Mouse (Mus musculus) urinary bladder, postnatal 4 days (tissue): ENCODE data around the gene Tmem178b.

Experiments used
- DNase-seq, 2 experiments: peaks; one replicate each; pipeline ENCODE4 v3.0.0; 2021 to 2022; ENCODE audit warnings: low spot score in 2 of 2

Tmem178b gene

GRCm38 (mm10) chr6:40015711-40016460 lies 142.8 kb downstream of the Tmem178b start:
- no peak for DNase-seq

DNA sequence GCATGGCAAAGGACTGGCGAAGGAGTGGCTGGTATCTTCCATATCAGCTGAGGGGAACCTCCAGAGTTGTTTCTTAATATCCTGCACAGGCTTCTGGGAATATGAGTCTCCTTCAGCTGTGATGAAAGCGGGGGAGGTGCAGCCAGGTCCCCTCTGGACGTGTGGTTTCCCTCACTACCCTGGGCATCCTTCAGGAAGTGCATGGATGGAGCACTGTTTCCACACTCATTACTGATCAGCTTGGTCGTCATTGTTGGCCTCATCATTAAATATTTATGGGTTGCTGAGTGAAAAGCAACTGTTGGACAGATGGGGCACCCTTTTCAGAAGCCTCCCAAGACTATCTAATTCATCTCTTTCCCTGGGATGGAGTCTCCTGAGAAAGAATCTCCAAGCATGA lies 146.3 kb downstream of the Tmem178b start:
- no peak for DNase-seq

DNA sequence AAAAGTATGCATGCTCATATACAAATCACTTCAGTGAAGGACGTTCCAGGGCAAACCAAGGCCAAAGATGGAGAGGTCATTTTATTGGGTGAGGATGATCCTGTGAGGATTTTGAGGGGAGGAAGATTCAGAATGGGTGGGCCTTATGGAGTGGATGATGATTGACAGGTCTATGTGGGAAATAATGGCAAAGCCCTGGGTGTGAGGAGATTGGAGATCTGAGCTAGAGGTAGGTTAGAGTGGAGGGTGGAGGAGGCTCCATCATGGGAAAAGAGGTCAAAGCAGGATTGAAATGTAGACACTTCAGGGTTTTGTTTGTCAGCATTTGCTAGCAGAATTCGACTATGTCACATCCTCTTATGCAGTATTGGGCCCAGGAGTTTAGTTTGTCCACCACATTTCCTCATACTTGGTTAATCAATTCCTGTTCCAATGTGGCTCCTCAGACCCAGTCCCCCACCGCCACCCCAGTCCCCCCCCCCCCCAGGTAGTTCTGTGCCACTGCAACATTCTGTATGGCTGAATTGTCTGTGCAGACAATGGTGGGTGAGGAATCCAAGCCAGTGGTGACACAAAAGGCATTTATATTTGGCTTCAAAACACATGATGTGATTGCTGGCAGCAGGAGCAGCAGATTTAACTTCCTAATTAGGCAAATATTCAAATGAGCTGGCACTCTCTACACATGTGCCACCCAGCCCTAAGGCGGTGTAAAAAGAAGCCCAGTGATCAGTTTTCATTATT lies 150.7 kb downstream of the Tmem178b start:
- no peak for DNase-seq

DNA sequence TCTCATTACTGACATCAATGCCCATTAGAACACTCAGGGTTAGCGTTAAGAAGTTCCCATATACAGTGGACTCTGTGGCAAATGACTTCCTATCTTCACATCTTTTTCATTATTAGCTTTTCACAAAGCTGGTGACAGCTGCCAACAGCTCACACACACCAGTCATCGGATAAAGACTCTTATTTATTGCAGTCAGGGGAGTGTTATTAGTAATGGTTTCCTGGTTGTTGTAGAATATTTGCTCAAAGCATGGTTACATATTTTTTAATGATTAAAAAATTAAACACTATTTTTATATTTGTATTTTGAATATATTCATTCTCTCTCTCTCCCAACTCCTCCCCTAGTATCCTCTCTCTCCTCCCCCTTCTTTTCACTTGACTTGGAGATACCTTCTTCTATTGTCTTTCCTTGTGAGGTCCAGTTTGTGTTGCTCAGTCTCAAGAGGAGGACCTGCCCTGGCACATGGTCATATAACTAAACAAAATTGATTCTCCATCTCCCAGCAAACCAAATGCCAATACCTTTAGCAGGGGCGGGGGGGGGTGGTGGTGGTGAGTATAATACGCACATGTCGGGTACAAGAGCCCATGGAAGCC lies 151.4 kb downstream of the Tmem178b start:
- no peak for DNase-seq

DNA sequence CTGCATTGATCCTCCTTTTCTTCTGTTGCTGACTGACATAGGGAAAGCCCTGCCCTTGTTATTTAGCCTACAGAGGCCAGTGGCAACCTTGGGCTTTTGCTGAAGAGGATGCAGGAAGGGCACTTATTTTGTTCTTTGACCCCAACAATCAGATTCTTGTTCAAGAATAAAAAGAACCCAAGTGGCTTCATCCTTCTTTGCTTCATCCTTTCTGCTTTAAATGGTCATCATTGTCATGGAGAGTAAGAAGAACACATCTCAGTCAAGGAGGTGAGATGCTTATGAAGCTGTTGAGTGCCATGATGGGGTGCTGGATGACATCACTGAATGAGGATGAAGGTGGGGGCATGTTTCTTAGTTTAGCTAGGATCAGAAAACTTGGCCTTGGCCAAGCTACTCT lies 159.8 kb downstream of the Tmem178b start:
- DNase-seq, result no peak

DNA sequence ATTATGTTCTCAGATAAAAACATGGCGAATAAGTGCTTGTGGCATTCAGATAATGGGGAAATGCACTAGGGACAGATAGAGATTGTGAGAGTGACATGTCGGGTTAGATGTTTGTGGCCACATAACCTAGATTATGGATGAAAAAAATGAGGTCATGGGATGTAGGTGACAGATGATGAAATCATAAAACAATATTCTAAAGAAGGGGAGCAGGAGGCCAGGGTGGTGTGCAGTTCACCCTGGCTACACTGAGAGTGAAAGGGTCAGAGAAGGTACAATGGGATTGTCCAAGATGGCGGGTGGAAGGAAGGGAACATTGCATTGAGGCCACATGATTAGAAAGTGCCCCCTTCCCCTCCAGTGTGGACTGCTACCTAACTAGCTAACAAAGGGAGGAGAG lies 160.9 kb downstream of the Tmem178b start:
- no peak for DNase-seq

DNA sequence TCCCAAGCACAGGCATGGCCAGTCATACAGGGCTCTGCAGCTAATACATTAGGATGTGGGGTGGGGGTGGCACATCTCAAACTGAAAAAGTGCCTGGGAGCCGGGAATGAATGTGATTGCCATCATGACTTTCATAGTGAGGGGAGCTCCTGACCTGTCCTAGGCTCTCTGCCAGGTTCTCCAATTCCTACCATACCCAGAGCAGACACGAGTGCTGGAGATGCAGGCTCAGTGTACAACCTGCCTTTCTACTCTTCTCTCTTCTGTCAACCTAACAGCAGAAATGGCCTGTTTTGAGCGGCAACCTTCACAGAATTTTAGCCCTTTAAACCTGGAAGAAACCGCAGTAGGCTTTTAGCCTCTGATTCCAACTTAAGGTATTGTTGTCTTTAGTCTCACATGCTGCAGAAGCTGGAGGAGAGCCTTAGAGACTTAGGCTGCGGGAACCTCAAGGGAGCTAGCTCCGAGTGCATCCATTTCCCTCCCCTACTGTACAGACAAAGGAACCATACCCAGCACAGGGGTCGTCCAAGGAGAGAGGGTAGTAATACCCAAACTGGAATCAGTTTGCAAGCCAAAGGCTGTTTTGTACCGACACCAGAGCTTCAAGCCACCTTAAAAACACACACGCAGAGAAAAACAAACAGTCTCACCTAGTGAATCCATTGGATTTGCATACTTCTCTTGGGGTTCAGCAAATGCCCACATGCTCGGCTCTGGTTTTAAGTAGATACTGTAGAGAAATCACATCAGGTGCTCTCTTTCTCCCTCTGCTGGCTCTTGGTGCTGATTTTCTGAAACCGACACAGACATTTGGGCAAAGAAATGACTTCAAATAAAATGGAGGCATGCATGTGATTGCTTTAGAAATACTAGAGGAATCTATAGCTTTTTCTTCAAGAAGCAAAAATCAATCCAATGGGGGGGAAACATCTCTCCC lies 176.2 kb downstream of the Tmem178b start:
- no peak for DNase-seq

GRCm38 (mm10) chr6:40049909-40050484 lies 176.9 kb downstream of the Tmem178b start:
- DNase-seq, result no peak

GRCm38 (mm10) chr6:40051698-40052097 lies 178.6 kb downstream of the Tmem178b start:
- DNase-seq, result no peak

DNA sequence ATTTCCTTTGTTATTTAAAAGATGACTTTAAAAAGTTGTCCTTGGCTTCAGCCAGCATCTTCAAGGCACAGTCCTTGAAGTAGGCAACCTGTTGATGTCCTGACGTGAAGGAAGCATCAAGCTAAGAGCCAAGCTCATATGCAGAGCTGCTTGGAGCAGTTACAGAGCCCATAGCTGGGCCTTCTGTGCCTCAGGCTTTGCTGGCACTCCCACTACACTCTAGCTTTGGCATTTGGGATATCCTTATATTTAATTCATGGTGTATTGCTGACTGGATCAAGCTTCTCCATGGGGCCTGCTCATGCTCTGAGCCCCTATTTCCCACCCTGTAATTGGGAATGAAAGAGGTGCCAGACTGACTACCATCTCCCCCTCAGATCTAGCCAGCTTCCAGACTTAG lies 179.5 kb downstream of the Tmem178b start:
- DNase-seq, result no peak

GRCm38 (mm10) chr6:40059466-40059865 lies 186.4 kb downstream of the Tmem178b start:
- DNase-seq, result no peak

DNA sequence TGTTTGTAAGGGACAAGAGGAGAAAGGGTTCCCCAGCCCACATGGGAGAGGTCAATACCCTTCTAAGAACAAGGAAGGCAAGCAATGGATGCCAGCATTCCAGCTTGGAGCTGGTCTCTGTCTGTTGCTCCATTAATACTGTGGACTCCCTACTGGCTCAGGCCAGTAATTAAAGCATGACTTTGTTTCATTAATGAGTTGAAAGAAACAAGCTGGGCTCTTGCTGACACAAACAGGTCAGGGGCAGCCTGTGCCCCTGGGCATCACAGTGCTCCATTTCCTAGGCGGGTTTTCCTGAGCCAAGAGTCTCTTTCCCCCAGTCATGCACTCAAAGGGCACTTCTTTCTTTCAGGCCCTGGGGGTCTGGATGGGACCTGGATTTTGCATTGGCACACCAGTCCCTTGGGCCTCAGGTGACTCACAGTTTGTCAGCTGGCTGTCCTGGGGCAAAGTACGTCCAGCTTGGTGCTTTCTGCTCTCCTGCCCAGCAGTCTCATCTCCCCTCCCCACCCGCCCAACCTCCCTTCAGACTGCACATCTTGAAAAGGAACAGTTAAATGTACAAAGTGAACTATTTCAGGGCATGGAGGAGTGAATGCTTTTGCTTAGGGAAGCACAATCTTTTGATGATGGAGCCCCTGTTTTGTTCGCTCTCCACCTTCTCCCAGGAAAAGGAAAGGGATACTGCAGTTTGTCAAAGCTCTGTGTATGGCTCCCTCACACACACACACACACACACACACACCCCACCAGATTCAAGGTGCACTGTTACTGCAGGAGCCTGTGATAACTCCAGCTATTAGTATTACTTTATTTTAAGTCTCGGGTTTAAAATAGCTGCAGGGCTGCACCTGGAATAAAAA lies 188.5 kb downstream of the Tmem178b start:
- no peak for DNase-seq

- DNase-seq, result no peak
Measured at GRCm38 (mm10) chr6:40062190-40062501, 189.1 kb downstream of the Tmem178b start.

DNA sequence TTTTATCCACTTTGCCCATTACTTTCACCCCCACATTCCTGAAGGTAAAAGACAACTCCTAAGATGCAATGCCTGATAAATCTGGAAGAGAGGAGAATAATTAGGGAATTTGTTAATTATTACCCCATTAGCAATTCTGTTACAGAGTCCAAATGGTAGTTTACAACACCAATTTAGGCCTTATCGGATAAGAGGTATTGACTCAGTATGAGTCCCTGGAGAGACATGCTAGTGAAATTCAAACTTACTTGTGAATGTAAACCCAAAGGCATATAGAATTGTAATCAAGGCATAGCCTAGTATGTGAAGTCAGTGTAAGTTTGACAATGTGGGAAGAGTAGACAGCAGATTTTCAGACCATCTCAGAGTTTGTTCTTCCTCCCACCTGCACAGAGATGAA lies 190.4 kb downstream of the Tmem178b start:
- no peak for DNase-seq

GRCm38 (mm10) chr6:40063899-40064298 lies 190.8 kb downstream of the Tmem178b start:
- no peak for DNase-seq

GRCm38 (mm10) chr6:40064342-40064741 lies 191.3 kb downstream of the Tmem178b start:
- no peak for DNase-seq

DNA sequence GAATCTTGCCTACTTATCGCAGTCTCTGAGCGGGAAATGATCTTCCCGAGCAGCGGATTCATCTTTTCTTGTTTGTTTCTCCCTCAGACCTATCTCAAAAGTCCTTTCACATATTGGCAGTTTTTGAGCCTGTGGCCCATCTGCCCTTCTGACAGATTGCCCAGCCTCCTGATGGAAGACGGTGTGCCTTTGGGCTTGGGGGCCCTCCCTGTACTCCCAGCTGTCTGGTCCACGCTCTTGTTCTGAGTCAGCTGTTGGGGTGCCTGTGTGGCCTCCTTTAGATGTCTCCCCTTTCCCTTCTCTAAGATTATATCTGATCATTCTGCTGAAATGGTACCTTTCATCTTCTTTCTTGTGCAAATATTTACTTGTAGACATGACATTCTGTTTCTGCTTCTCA lies 195.4 kb downstream of the Tmem178b start:
- DNase-seq, result no peak

- DNase-seq, result no peak
Measured at GRCm38 (mm10) chr6:40071007-40071406, 197.9 kb downstream of the Tmem178b start.

DNA sequence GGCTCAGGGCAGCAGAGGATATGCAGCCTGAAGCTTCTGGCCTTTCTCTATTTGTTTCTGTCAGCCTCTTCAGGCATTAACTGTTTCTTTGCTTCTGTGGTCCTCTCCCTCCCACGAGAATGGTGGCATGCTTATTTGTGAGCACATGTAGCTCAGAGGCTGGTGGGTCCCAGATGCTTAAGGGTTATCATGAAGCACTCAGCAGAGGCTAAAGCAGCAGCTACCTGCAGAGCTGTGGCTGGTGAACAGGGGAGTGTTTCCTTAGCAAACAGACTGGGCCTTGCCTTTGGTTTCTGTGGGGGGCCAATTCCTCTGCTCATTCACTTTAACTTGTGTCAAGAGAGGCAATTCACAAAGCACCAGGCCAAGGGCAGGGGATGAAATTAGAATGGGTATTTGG lies 203.0 kb downstream of the Tmem178b start:
- no peak for DNase-seq

GRCm38 (mm10) chr6:40076670-40077313 lies 203.7 kb downstream of the Tmem178b start:
- no peak for DNase-seq
